Mouse (Mus musculus) midbrain, embryonic 16.5 days (tissue): ENCODE results near the gene Lrguk. TPM values are rescaled to one million over a fixed set of nuclear protein-coding genes. Genes with fewer than 3 reads are reported as not detected.

Experiments used
- ATAC-seq: fragments of 200-750 bp; cut with Nextera tagmentation; 2 replicates; pipeline ENCODE4 v1.8.0; 2017; ENCODE audit warnings: moderate TSS enrichment
- H3K27ac ChIP-seq: fragments of 300-500 bp; sonication (generic); 2 replicates; pipeline ENCODE4 v1.5.1; 2014; ENCODE audit warnings: mild to moderate bottlenecking, low read length, mixed read lengths
- H3K27me3 ChIP-seq: fragments of 300-500 bp; sonication (generic); 2 replicates; pipeline ENCODE4 v1.6.1; 2014; ENCODE audit warnings: low read depth, low read length, mixed read lengths; ENCODE audit not compliant: control insufficient read depth, insufficient read depth
- H3K36me3 ChIP-seq: fragments of 300-500 bp; sonication (generic); 2 replicates; pipeline ENCODE4 v1.6.1; 2014; ENCODE audit warnings: mild to moderate bottlenecking, low read length, moderate library complexity, mixed read lengths; ENCODE audit not compliant: control insufficient read depth, insufficient read depth
- H3K4me1 ChIP-seq: fragments of 300-500 bp; sonication (generic); 2 replicates; pipeline ENCODE4 v1.6.1; 2014; ENCODE audit warnings: mild to moderate bottlenecking, low read length, mixed read lengths; ENCODE audit not compliant: control insufficient read depth, insufficient read depth
- H3K4me2 ChIP-seq: fragments of 300-500 bp; sonication (generic); 2 replicates; pipeline ENCODE4 v1.6.1; 2014; ENCODE audit warnings: mild to moderate bottlenecking, low read length, mixed read lengths
- H3K4me3 ChIP-seq: fragments of 300-500 bp; sonication (generic); 2 replicates; pipeline ENCODE4 v1.5.1; 2014; ENCODE audit warnings: low read depth, mild to moderate bottlenecking, low read length, moderate library complexity, mixed read lengths
- H3K9ac ChIP-seq: fragments of 300-500 bp; sonication (generic); 2 replicates; pipeline ENCODE4 v1.6.1; 2014; ENCODE audit warnings: low read depth, low read length, mixed read lengths
- H3K9me3 ChIP-seq: fragments of 300-500 bp; sonication (generic); replicated peaks from 2 replicates; pipeline ENCODE4 v1.6.1; 2014; ENCODE audit warnings: mild to moderate bottlenecking, low read length, mixed read lengths; ENCODE audit not compliant: control insufficient read depth, poor library complexity, severe bottlenecking
- WGBS: fragments of 180-500 bp; shearing (Covaris S2); extraction: QIAGEN DNeasy Blood & Tissue Kit; methylation state at CpG from one replicate; pipeline ENCODE4 v1.1.7; 2014; 5-methylcytosine and 5-hydroxymethylcytosine counted together
- polyA plus RNA-seq: library from polyadenylated mRNA; unstranded; fragments of >200 nt; fragmentation: Nextera tagmentation; extraction: Ambion mirVana; gene quantifications from 2 replicates; pipeline ENCODE4 v1.2.1, GENCODE M21; 2015

Lrguk gene
- polyA plus RNA-seq, 1 experiment from 2014 or later: 0.50 TPM

GRCm38 (mm10) chr6:34110571-34110970 is 81.3 kb downstream of the Lrguk start:
- H3K27me3 ChIP-seq: no peaks in the 10 kb centered on the region
- no peak overlapping the region for H3K4me3 ChIP-seq
- H3K9me3 ChIP-seq: no peaks in the 10 kb centered on the region
- no peak overlapping the region for H3K4me2 ChIP-seq
- no peak overlapping the region for H3K9ac ChIP-seq
- H3K4me1 ChIP-seq: no peaks in the 10 kb centered on the region
- no peak overlapping the region for H3K27ac ChIP-seq
- 40% methylated on average over 10 of the region's 10 CpGs for WGBS
- no peaks in the 10 kb centered on the region for H3K36me3 ChIP-seq
- no peak for ATAC-seq

- no peaks in the 10 kb centered on the region for H3K27me3 ChIP-seq
- 82% methylated on average over 6 of the region's 6 CpGs for WGBS
- no peak overlapping the region for H3K4me3 ChIP-seq
- no peaks in the 10 kb centered on the region for H3K36me3 ChIP-seq
- no peak overlapping the region for H3K4me2 ChIP-seq
- H3K9ac ChIP-seq: no peak overlapping the region
- H3K27ac ChIP-seq: no peak overlapping the region
- H3K9me3 ChIP-seq: no peaks in the 10 kb centered on the region
- no peaks in the 10 kb centered on the region for H3K4me1 ChIP-seq
- ATAC-seq: no peak
These were observed 82.2 kb downstream of the Lrguk start for GRCm38 (mm10) chr6:34111406-34111805.

- H3K9ac ChIP-seq: no peak overlapping the region
- ATAC-seq: no peak
- WGBS: 96% methylated on average over 7 of the region's 7 CpGs
- no peak overlapping the region for H3K4me2 ChIP-seq
- H3K27ac ChIP-seq: no peak overlapping the region
- no peaks in the 10 kb centered on the region for H3K36me3 ChIP-seq
- H3K27me3 ChIP-seq: no peaks in the 10 kb centered on the region
- no peak overlapping the region for H3K4me3 ChIP-seq
- H3K9me3 ChIP-seq: no peaks in the 10 kb centered on the region
- H3K4me1 ChIP-seq: no peaks in the 10 kb centered on the region
These were observed 87.7 kb downstream of the Lrguk start for GRCm38 (mm10) chr6:34116838-34117478.

GRCm38 (mm10) chr6:34124401-34124800 is 95.2 kb downstream of the Lrguk start:
- Histone ChIP-seq H3K4me1 (no peaks in the 10 kb centered on the region), H3K9me3 (no peaks in the 10 kb centered on the region), H3K36me3 (no peaks in the 10 kb centered on the region), H3K4me2 (no peak overlapping the region), H3K27ac (no peak overlapping the region), H3K9ac (no peak overlapping the region), H3K27me3 (no peaks in the 10 kb centered on the region), H3K4me3 (no peak overlapping the region)
- 84% methylated on average over 2 of the region's 2 CpGs for WGBS
- ATAC-seq: no peak

- Histone ChIP-seq H3K4me3 (no peak overlapping the region), H3K9me3 (no peaks in the 10 kb centered on the region), H3K36me3 (no peaks in the 10 kb centered on the region), H3K9ac (no peak overlapping the region), H3K4me2 (no peak overlapping the region), H3K4me1 (no peaks in the 10 kb centered on the region), H3K27me3 (no peaks in the 10 kb centered on the region), H3K27ac (no peak overlapping the region)
- no peak for ATAC-seq
- WGBS: 74% methylated on average over 2 of the region's 2 CpGs
These were observed 100.0 kb downstream of the Lrguk start for GRCm38 (mm10) chr6:34129261-34129660.

- no peaks in the 10 kb centered on the region for H3K36me3 ChIP-seq
- ATAC-seq: no peak
- no peak overlapping the region for H3K4me3 ChIP-seq
- no peaks in the 10 kb centered on the region for H3K4me1 ChIP-seq
- no peak overlapping the region for H3K9ac ChIP-seq
- H3K27ac ChIP-seq: no peak overlapping the region
- H3K4me2 ChIP-seq: no peak overlapping the region
- 88% methylated on average over 9 of the region's 9 CpGs for WGBS
- H3K9me3 ChIP-seq: no peaks in the 10 kb centered on the region
- H3K27me3 ChIP-seq: no peaks in the 10 kb centered on the region
These were observed 103.1 kb downstream of the Lrguk start for GRCm38 (mm10) chr6:34132391-34132790.

GRCm38 (mm10) chr6:34138366-34138765 is 109.1 kb downstream of the Lrguk start:
- no peak overlapping the region for H3K27ac ChIP-seq
- no peaks in the 10 kb centered on the region for H3K4me1 ChIP-seq
- no peaks in the 10 kb centered on the region for H3K27me3 ChIP-seq
- no peak overlapping the region for H3K4me2 ChIP-seq
- ATAC-seq: no peak
- WGBS: 87% methylated on average over 3 of the region's 3 CpGs
- H3K9ac ChIP-seq: no peak overlapping the region
- H3K36me3 ChIP-seq: no peaks in the 10 kb centered on the region
- H3K9me3 ChIP-seq: no peaks in the 10 kb centered on the region
- no peak overlapping the region for H3K4me3 ChIP-seq

GRCm38 (mm10) chr6:34142931-34143330 is 113.7 kb downstream of the Lrguk start:
- no peaks in the 10 kb centered on the region for H3K4me1 ChIP-seq
- no peaks in the 10 kb centered on the region for H3K9me3 ChIP-seq
- 70% methylated on average over 11 of the region's 11 CpGs for WGBS
- H3K4me2 ChIP-seq: no peak overlapping the region
- H3K27me3 ChIP-seq: no peaks in the 10 kb centered on the region
- H3K9ac ChIP-seq: no peak overlapping the region
- H3K27ac ChIP-seq: no peak overlapping the region
- no peak for ATAC-seq
- H3K4me3 ChIP-seq: no peak overlapping the region
- no peaks in the 10 kb centered on the region for H3K36me3 ChIP-seq

GRCm38 (mm10) chr6:34146042-34146441 is 116.8 kb downstream of the Lrguk start:
- no peaks in the 10 kb centered on the region for H3K4me1 ChIP-seq
- H3K27me3 ChIP-seq: no peaks in the 10 kb centered on the region
- no peak overlapping the region for H3K4me2 ChIP-seq
- no peaks in the 10 kb centered on the region for H3K9me3 ChIP-seq
- ATAC-seq: no peak
- no peak overlapping the region for H3K4me3 ChIP-seq
- no peaks in the 10 kb centered on the region for H3K36me3 ChIP-seq
- 81% methylated on average over 6 of the region's 6 CpGs for WGBS
- no peak overlapping the region for H3K27ac ChIP-seq
- no peak overlapping the region for H3K9ac ChIP-seq
